Mouse (Mus musculus) CH12.LX (cell line): ENCODE results near the gene Rnf5. TPM values are rescaled to one million over a fixed set of nuclear protein-coding genes. Genes with fewer than 3 reads are reported as not detected.

ENCODE experiments used
- DNase-seq: peaks from one replicate; pipeline ENCODE4 v3.0.0-alpha.2; 2013; ENCODE audit errors: extremely low read depth
- H3K27ac ChIP-seq: 2 replicates; pipeline ENCODE4 v1.5.1; 2012; ENCODE audit warnings: low read depth, mild to moderate bottlenecking, control low read depth, moderate library complexity; ENCODE audit not compliant: insufficient read depth
- H3K27me3 ChIP-seq: replicated peaks from 2 replicates; pipeline ENCODE3; 2012; ENCODE audit warnings: inconsistent platforms
- H3K36me3 ChIP-seq, 2 experiments: replicated peaks in 1 of 2; 2 replicates each; pipeline versions ENCODE3 to v1.6.1; 2012; ENCODE audit warnings: inconsistent platforms in 1 of 2, low read length in 1 of 2, mild to moderate bottlenecking in 1 of 2, mixed read lengths in 1 of 2, moderate library complexity in 1 of 2; ENCODE audit not compliant: control insufficient read depth in 1 of 2, insufficient read depth in 1 of 2
- H3K4me1 ChIP-seq, 2 experiments: 2 replicates each; pipeline ENCODE4 v1.6.1; 2012; ENCODE audit warnings: inconsistent platforms in 1 of 2, moderate library complexity in 1 of 2; ENCODE audit not compliant: insufficient read depth in 2 of 2, control insufficient read depth in 1 of 2
- H3K4me2 ChIP-seq: 2 replicates; pipeline ENCODE4 v1.6.1; 2012; ENCODE audit warnings: low read depth, mild to moderate bottlenecking, control low read depth; ENCODE audit not compliant: poor library complexity, insufficient read depth, severe bottlenecking
- H3K4me3 ChIP-seq, 3 experiments: fragments of 150-350 bp in 1 of 3; sonication (generic) in 1 of 3; replicated peaks in 1 of 3; 2 replicates each; pipeline versions ENCODE3 to v1.5.1; 2011 to 2012; ENCODE audit warnings: low read depth in 2 of 3, low read length in 2 of 3, mild to moderate bottlenecking in 2 of 3, moderate library complexity in 2 of 3, control low read depth in 1 of 3, improper control_type of control experiment in 1 of 3, inconsistent platforms in 1 of 3, mixed read lengths in 1 of 3; ENCODE audit not compliant: poor library complexity in 1 of 3
- H3K79me2 ChIP-seq: replicated peaks from 2 replicates; pipeline ENCODE4 v1.6.1; 2012; ENCODE audit warnings: mild to moderate bottlenecking, moderate library complexity; ENCODE audit not compliant: control insufficient read depth, poor library complexity, insufficient read depth, severe bottlenecking; ENCODE audit errors: extremely low read depth
- H3K9ac ChIP-seq: 2 replicates; pipeline ENCODE4 v1.6.1; 2012; ENCODE audit warnings: low read depth, mild to moderate bottlenecking, control low read depth, moderate library complexity; ENCODE audit not compliant: insufficient read depth
- H3K9me3 ChIP-seq: replicated peaks from 2 replicates; pipeline ENCODE3; 2012; ENCODE audit warnings: low read length, inconsistent platforms, mixed read lengths
- BHLHE40 ChIP-seq: IDR thresholded peaks from 2 replicates; pipeline ENCODE4 v1.6.1; 2011; ENCODE audit warnings: mild to moderate bottlenecking, low read depth, low read length, improper control_type of control experiment
- CTCF ChIP-seq, 2 experiments: IDR thresholded peaks in 1 of 2; conservative IDR thresholded peaks in 1 of 2; 2 replicates each; pipeline ENCODE4 v1.5.1; 2011 to 2012; ENCODE audit warnings: low read depth in 2 of 2, low read length in 2 of 2, improper control_type of control experiment in 1 of 2, inconsistent platforms in 1 of 2, mild to moderate bottlenecking in 1 of 2, moderate library complexity in 1 of 2
- EP300 ChIP-seq: IDR thresholded peaks from 2 replicates; pipeline ENCODE4 v1.6.1; 2011; ENCODE audit warnings: low read length, improper control_type of control experiment
- GABPA ChIP-seq: IDR thresholded peaks from 2 replicates; pipeline ENCODE4 v1.6.1; 2012; ENCODE audit warnings: low read depth, low read length, improper control_type of control experiment, inconsistent platforms; ENCODE audit not compliant: insufficient replicate concordance
- HCFC1 ChIP-seq: IDR thresholded peaks from 2 replicates; pipeline ENCODE4 v1.6.1; 2012; ENCODE audit warnings: low read depth, mild to moderate bottlenecking, inconsistent platforms, low read length, improper control_type of control experiment
- IRF4 ChIP-seq: IDR thresholded peaks from 2 replicates; pipeline ENCODE4 v1.6.1; 2014; ENCODE audit warnings: low read depth, mild to moderate bottlenecking, inconsistent platforms, low read length, improper control_type of control experiment
- KAT2A ChIP-seq: IDR thresholded peaks from 2 replicates; pipeline ENCODE4 v1.6.1; 2012; ENCODE audit warnings: low read length, improper control_type of control experiment, inconsistent platforms; ENCODE audit not compliant: insufficient replicate concordance
- MAFK ChIP-seq: IDR thresholded peaks from 2 replicates; pipeline ENCODE4 v1.6.1; 2011; ENCODE audit warnings: low read length, improper control_type of control experiment; ENCODE audit not compliant: insufficient replicate concordance
- MAX ChIP-seq: IDR thresholded peaks from 2 replicates; pipeline ENCODE4 v1.6.1; 2011; ENCODE audit warnings: low read length, improper control_type of control experiment
- MXI1 ChIP-seq: IDR thresholded peaks from 2 replicates; pipeline ENCODE4 v1.6.1; 2011; ENCODE audit warnings: mild to moderate bottlenecking, low read depth, low read length, improper control_type of control experiment
- NRF1 ChIP-seq: IDR thresholded peaks from 2 replicates; pipeline ENCODE4 v1.6.1; 2014; ENCODE audit warnings: low read depth, mild to moderate bottlenecking, inconsistent platforms, low read length, improper control_type of control experiment, moderate library complexity
- PAX5 ChIP-seq: IDR thresholded peaks from 2 replicates; pipeline ENCODE4 v1.6.1; 2012; ENCODE audit warnings: low read length, inconsistent platforms, mixed read lengths
- POLR2A ChIP-seq: IDR thresholded peaks from 2 replicates; pipeline ENCODE4 v1.6.1; 2011; ENCODE audit warnings: low read depth, mild to moderate bottlenecking, improper control_type of control experiment, low read length
- RAD21 ChIP-seq: IDR thresholded peaks from 2 replicates; pipeline ENCODE4 v1.6.1; 2011; ENCODE audit warnings: low read depth, mild to moderate bottlenecking, low read length, improper control_type of control experiment, moderate library complexity
- SIN3A ChIP-seq: IDR thresholded peaks from 2 replicates; pipeline ENCODE4 v1.6.1; 2012; ENCODE audit warnings: low read length, improper control_type of control experiment, inconsistent platforms
- SMC3 ChIP-seq: IDR thresholded peaks from 2 replicates; pipeline ENCODE4 v1.6.1; 2011; ENCODE audit warnings: low read depth, low read length, improper control_type of control experiment
- UBTF ChIP-seq: IDR thresholded peaks from 2 replicates; pipeline ENCODE4 v1.6.1; 2012; ENCODE audit warnings: low read depth, mild to moderate bottlenecking, inconsistent platforms, low read length, improper control_type of control experiment, moderate library complexity
- ZC3H11A ChIP-seq: IDR thresholded peaks from 2 replicates; pipeline ENCODE4 v1.6.1; 2012; ENCODE audit warnings: low read depth, mild to moderate bottlenecking, inconsistent platforms, low read length, improper control_type of control experiment
- ZKSCAN1 ChIP-seq: IDR thresholded peaks from 2 replicates; pipeline ENCODE4 v1.6.1; 2012; ENCODE audit warnings: low read depth, inconsistent platforms, low read length, improper control_type of control experiment, borderline replicate concordance
- ZMIZ1 ChIP-seq: IDR thresholded peaks from 2 replicates; pipeline ENCODE4 v1.6.1; 2012; ENCODE audit warnings: low read depth, mild to moderate bottlenecking, inconsistent platforms, low read length, improper control_type of control experiment
- ZNF384 ChIP-seq: IDR thresholded peaks from 2 replicates; pipeline ENCODE4 v1.6.1; 2012; ENCODE audit warnings: low read depth, low read length, improper control_type of control experiment, inconsistent platforms
- dilution Hi-C: fragments of 300-500 bp; cut with MboI; formaldehyde crosslinking; loops from 2 replicates; pipeline ENCODE4 v1.14.3; 2020; ENCODE audit warnings: low sequenced_read_pairs; ENCODE audit not compliant: extremely low pct_unique_long_range_greater_than_20kb, extremely low pct_ligation_motif_present
- in situ Hi-C: fragments of 300-500 bp; cut with MboI; formaldehyde crosslinking; loops from 3 replicates; pipeline ENCODE4 v1.14.3; 2019; ENCODE audit warnings: low sequenced_read_pairs, low pct_ligation_motif_present, low pct_unique_long_range_greater_than_20kb, mixed read lengths
- polyA plus RNA-seq: library from polyadenylated mRNA; unstranded; fragments of >175 nt; gene quantifications from 2 replicates; pipeline ENCODE4 v1.2.1, GENCODE M21; 2012; ENCODE audit warnings: low read depth; ENCODE audit not compliant: insufficient read length
- total RNA-seq, 2 experiments: library from RNA; depleted of rRNA; stranded (reverse); fragments of 300-350 nt in 1 of 2; fragments of >200 nt in 1 of 2; gene quantifications; 2 replicates each; pipeline ENCODE4 v1.2.3; 2012 to 2014

Gene Rnf5
- total and polyA plus RNA-seq, 3 experiments, result 8.4 to 35.1 (median 20.6) TPM

- H3K4me3 ChIP-seq, result no peak within 1 kb of the TSS
- dilution Hi-C loops, result no loop called here
- H3K9ac ChIP-seq, result no peak within 1 kb of the TSS
- in situ Hi-C loops, result loop anchor here (5.0 kb wide), 2 partner anchors 49 to 174 kb away; no protein-coding TSS in a partner anchor
- peaks cover 30 to 49% of the 10 kb centered on the region in 2 experiments for H3K36me3 ChIP-seq
- H3K27me3 ChIP-seq, result peaks cover 5% of the 10 kb centered on the region
- H3K9me3 ChIP-seq, result no peaks in the 10 kb centered on the region
- DNase-seq, result no peak
- no peak within 1 kb of the TSS for H3K4me2 ChIP-seq
- TF ChIP-seq ZNF384, result no peak
- no peak for TF ChIP-seq POLR2A
- TF ChIP-seq ZMIZ1, result no peak
- TF ChIP-seq HCFC1, result no peak
- no peak for TF ChIP-seq IRF4
- TF ChIP-seq MAFK, result no peak
- TF ChIP-seq PAX5, result no peak
- no peak for TF ChIP-seq GABPA
- no peak for TF ChIP-seq EP300
- TF ChIP-seq SMC3, result no peak
- no peak for TF ChIP-seq BHLHE40
- no peak for TF ChIP-seq KAT2A
- no peak for TF ChIP-seq CTCF (conservative IDR thresholded peaks at IDR 0.05 in 1 of 2, IDR thresholded peaks at IDR 0.05 in 1 of 2; ENCODE audit: low read depth in 2 of 2, low read length in 2 of 2)
- TF ChIP-seq NRF1, result no peak
- TF ChIP-seq RAD21, result no peak
- TF ChIP-seq SIN3A, result no peak
- TF ChIP-seq ZC3H11A, result no peak
- TF ChIP-seq MXI1, result no peak
- no peak within 1 kb of the TSS for H3K27ac ChIP-seq
- H3K4me1 ChIP-seq, result peaks cover 2 to 3% of the 10 kb centered on the region in 2 experiments; a peak in 2 of 4 replicates
- no peaks in the 10 kb centered on the region for H3K79me2 ChIP-seq
These were observed 12.4 kb upstream of the Rnf5 start, which contains the start of gene Egfl8 for GRCm38 (mm10) chr17:34615871-34616270. Gene Egfl8 (minus strand): TSS chr17:34615971.

DNA sequence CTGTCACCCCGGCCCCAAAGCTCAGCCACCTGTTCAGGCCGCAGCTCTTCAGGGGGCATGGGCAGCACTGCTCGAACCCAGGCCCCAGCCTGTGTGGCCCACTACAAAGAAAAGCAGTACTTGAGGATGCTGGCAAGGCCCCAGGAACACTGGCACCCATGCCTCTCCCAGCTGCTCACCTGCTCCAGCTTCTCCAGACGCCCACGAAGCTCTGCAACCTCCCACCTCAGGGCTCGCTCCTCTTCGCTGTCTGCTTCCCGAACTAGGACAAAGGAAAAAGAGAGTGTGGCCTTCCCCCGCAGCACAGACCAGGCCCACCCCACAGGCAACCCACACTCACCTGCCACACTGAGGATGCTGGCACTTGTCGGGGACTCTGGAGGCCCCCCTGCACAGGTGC lies 10.3 kb upstream of the Rnf5 start:
- Histone ChIP-seq H3K9ac (no peak overlapping the region), H3K79me2 (no peaks in the 10 kb centered on the region), H3K27ac (no peak overlapping the region), H3K4me2 (no peak overlapping the region), H3K27me3 (no peaks in the 10 kb centered on the region), H3K4me3 (no peak overlapping the region), H3K9me3 (no peaks in the 10 kb centered on the region), H3K36me3 (peaks cover 39 to 66% of the 10 kb centered on the region in 2 experiments), H3K4me1 (peaks cover 0 to 2% of the 10 kb centered on the region in 2 experiments; a peak in 1 of 4 replicates)
- dilution Hi-C loops (no loop called here), in situ Hi-C loops (no loop called here)
- DNase-seq, result no peak
- TF ChIP-seq MAX (no peak), UBTF (no peak), RAD21 (no peak), GABPA (no peak), POLR2A (no peak), ZKSCAN1 (no peak)
